Mouse (Mus musculus) layer of hippocampus, adult 18-20 months (tissue): ENCODE results near the gene Mlycd. TPM values are rescaled to one million over a fixed set of nuclear protein-coding genes. Genes with fewer than 3 reads are reported as not detected.
A peak's percentile ranks its signal among the peaks of the same experiment; 100 is the strongest.

ENCODE experiments used
- DNase-seq, 2 experiments: peaks; one replicate each; pipeline ENCODE4 v3.0.0; 2022; ENCODE audit warnings: low spot score in 2 of 2
- total RNA-seq, 2 experiments: library from RNA; stranded (reverse); gene quantifications; 2 replicates each; pipeline ENCODE4 v1.2.3; 2021

Gene Mlycd
- total RNA-seq, 2 experiments from 2014 or later, result 28.2 to 28.7 TPM

GRCm38 (mm10) chr8:119456045-119456444 is 61.4 kb downstream of the Mlycd start:
- DNase-seq, result no peak

- DNase-seq, result peak in 1 of 2 experiments; percentile 50
Observed at GRCm38 (mm10) chr8:119459724-119460123, 65.0 kb downstream of the Mlycd start.

Other genes starting within 250 kb of the Mlycd start
- 100 to 1,000 TPM; 317 to 341 TPM for gene Hsbp1, start 50.4 kb upstream of the Mlycd start, total RNA-seq
- gene Osgin1, start 39.2 kb downstream of the Mlycd start, total RNA-seq, result under 1 TPM; 0.58 to 0.67 TPM
- 100 to 1,000 TPM; 124 to 125 TPM for gene Necab2, start 51.8 kb downstream of the Mlycd start, total RNA-seq
- gene Slc38a8, start 106.8 kb downstream of the Mlycd start, total RNA-seq, result under 1 TPM; 0.17 to 0.20 TPM
- 10 to 100 TPM; 68.3 to 74.0 TPM for gene Mbtps1, start 163.9 kb downstream of the Mlycd start, total RNA-seq
- 10 to 100 TPM; 49.3 to 54.0 TPM for gene Hsdl1, start 180.3 kb downstream of the Mlycd start, total RNA-seq
- under 1 TPM; 0.25 to 0.32 TPM for gene Dnaaf1, start 180.4 kb downstream of the Mlycd start, total RNA-seq
- gene Taf1c, start 210.3 kb downstream of the Mlycd start, total RNA-seq, result 10 to 100 TPM; 11.3 TPM
- gene Adad2, start 217.9 kb downstream of the Mlycd start, total RNA-seq, result under 1 TPM; 0.18 to 0.42 TPM
- 1 to 10 TPM; 3.1 to 3.2 TPM for gene Kcng4, start 240.8 kb downstream of the Mlycd start, total RNA-seq